Mouse (Mus musculus) heart, postnatal 0 days (tissue): Measurements from ENCODE around the gene Methig1.

ENCODE experiments used
- CTCF ChIP-seq: IDR thresholded peaks from 2 replicates; pipeline ENCODE4 v1.5.1; 2016; ENCODE audit warnings: antibody characterized with exemption, control low read depth, low read depth
- EP300 ChIP-seq: IDR thresholded peaks from 2 replicates; pipeline ENCODE4 v1.6.1; 2016; ENCODE audit warnings: antibody characterized with exemption, low read depth

DNA sequence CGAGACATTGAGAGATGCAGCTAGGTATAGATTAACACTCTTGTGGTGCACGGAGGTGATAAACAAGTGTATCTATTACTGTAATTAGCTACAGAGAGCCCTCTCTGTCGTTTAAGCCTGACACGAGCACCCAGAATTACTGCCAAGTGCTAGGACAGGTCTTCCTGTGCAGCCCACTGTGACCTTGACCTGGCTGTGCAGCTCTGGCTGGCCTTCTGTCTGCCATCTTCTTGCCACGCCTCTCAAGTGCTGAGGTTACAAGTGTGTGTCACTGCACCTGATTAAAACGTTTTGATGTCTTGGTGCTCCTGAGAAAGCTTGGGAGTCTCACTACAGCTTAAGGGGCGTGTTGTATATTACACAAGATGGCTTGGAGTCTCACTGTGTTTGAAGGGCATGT lies 38.1 kb downstream of the Methig1 start:
- TF ChIP-seq CTCF (no peak), EP300 (no peak)
